Mouse (Mus musculus): ENCODE data around the gene Sdc4. TPM values are rescaled to one million over a fixed set of nuclear protein-coding genes. Genes with fewer than 3 reads are reported as not detected.

The Sdc4 gene
- polyA plus RNA-seq, 1 experiment from 2014 or later = 48.0 TPM

GRCm38 (mm10) chr2:164386953-164387352 lies 56.7 kb downstream of the Sdc4 start:
- Histone ChIP-seq H3K9me3 (replicated peaks; ENCODE audit: control insufficient read depth, low read length) (no peaks in the 10 kb centered on the region), H3K27ac (ENCODE audit: low read length) (no peak overlapping the region), H3K27me3 (ENCODE audit: control insufficient read depth, insufficient read depth, low read length) (peaks cover 22% of the 10 kb centered on the region), H3K4me2 (ENCODE audit: low read depth, low read length) (no peak overlapping the region), H3K4me3 (ENCODE audit: low read length) (no peak overlapping the region), H3K36me3 (ENCODE audit: control insufficient read depth, insufficient read depth) (no peaks in the 10 kb centered on the region), H3K9ac (ENCODE audit: low read length) (no peak overlapping the region), H3K4me1 (ENCODE audit: control insufficient read depth, insufficient read depth, low read length) (0 out of 2 replicates have a peak, but pooled peaks cover 2% of the 10 kb centered on the region)
- 13% methylated on average over 8 of the region's 8 CpGs for WGBS
- no peak for ATAC-seq (replicated peaks; ENCODE audit: extremely low read depth, insufficient read depth, low FRiP score)

- Histone ChIP-seq H3K4me1 (ENCODE audit: control insufficient read depth, insufficient read depth, low read length) (0 out of 2 replicates have a peak, but pooled peaks cover 2% of the 10 kb centered on the region), H3K4me2 (ENCODE audit: low read depth, low read length) (no peak overlapping the region; the same call in 1 of the 2 replicates), H3K9ac (ENCODE audit: low read length) (no peak overlapping the region), H3K36me3 (ENCODE audit: control insufficient read depth, insufficient read depth) (no peaks in the 10 kb centered on the region), H3K9me3 (replicated peaks; ENCODE audit: control insufficient read depth, low read length) (no peaks in the 10 kb centered on the region; the same call in 1 of the 2 replicates), H3K27me3 (ENCODE audit: control insufficient read depth, insufficient read depth, low read length) (peaks cover 21% of the 10 kb centered on the region), H3K4me3 (ENCODE audit: low read length) (no peak overlapping the region), H3K27ac (ENCODE audit: low read length) (no peak overlapping the region)
- 19% methylated on average over 18 of the region's 18 CpGs for WGBS
- ATAC-seq (replicated peaks; ENCODE audit: extremely low read depth, insufficient read depth, low FRiP score) = peak; percentile 50
Measured at GRCm38 (mm10) chr2:164385927-164386763, 57.5 kb downstream of the Sdc4 start.

GRCm38 (mm10) chr2:164383656-164384399 lies 59.9 kb downstream of the Sdc4 start:
- Histone ChIP-seq H3K9me3 (replicated peaks; ENCODE audit: control insufficient read depth, low read length) (no peaks in the 10 kb centered on the region; the same call in 1 of the 2 replicates), H3K9ac (ENCODE audit: low read length) (no peak overlapping the region), H3K4me2 (ENCODE audit: low read depth, low read length) (no peak overlapping the region), H3K27ac (ENCODE audit: low read length) (no peak overlapping the region), H3K4me3 (ENCODE audit: low read length) (no peak overlapping the region), H3K4me1 (ENCODE audit: control insufficient read depth, insufficient read depth, low read length) (no peaks in the 10 kb centered on the region), H3K36me3 (ENCODE audit: control insufficient read depth, insufficient read depth) (no peaks in the 10 kb centered on the region), H3K27me3 (ENCODE audit: control insufficient read depth, insufficient read depth, low read length) (peaks cover 11% of the 10 kb centered on the region)
- 50% methylated on average over 11 of the region's 11 CpGs for WGBS
- ATAC-seq (replicated peaks; ENCODE audit: extremely low read depth, insufficient read depth, low FRiP score) = no peak

- Histone ChIP-seq H3K27ac (ENCODE audit: low read length) (no peak overlapping the region), H3K4me3 (ENCODE audit: low read length) (no peak overlapping the region), H3K4me1 (ENCODE audit: control insufficient read depth, insufficient read depth, low read length) (no peaks in the 10 kb centered on the region), H3K9ac (ENCODE audit: low read length) (no peak overlapping the region), H3K4me2 (ENCODE audit: low read depth, low read length) (no peak overlapping the region), H3K36me3 (ENCODE audit: control insufficient read depth, insufficient read depth) (no peaks in the 10 kb centered on the region), H3K27me3 (ENCODE audit: control insufficient read depth, insufficient read depth, low read length) (peaks cover 3% of the 10 kb centered on the region; the same call in 1 of the 2 replicates), H3K9me3 (replicated peaks; ENCODE audit: control insufficient read depth, low read length) (no peaks in the 10 kb centered on the region; the same call in 1 of the 2 replicates)
- no peak for ATAC-seq (replicated peaks; ENCODE audit: extremely low read depth, insufficient read depth, low FRiP score)
- 69% methylated on average over 3 of the region's 3 CpGs for WGBS
Measured at GRCm38 (mm10) chr2:164382971-164383370, 60.7 kb downstream of the Sdc4 start.

- WGBS = 75% methylated on average over 8 of the region's 8 CpGs
- ATAC-seq (replicated peaks; ENCODE audit: extremely low read depth, insufficient read depth, low FRiP score) = no peak
- H3K9ac ChIP-seq (ENCODE audit: low read length) = no peak overlapping the region
Measured at GRCm38 (mm10) chr2:164381726-164382125, 62.0 kb downstream of the Sdc4 start.

GRCm38 (mm10) chr2:164377478-164378426 lies 65.9 kb downstream of the Sdc4 start:
- Histone ChIP-seq H3K27me3 (ENCODE audit: control insufficient read depth, insufficient read depth, low read length) (no peaks in the 10 kb centered on the region), H3K9ac (ENCODE audit: low read length) (no peak overlapping the region), H3K4me2 (ENCODE audit: low read depth, low read length) (no peak overlapping the region), H3K4me3 (ENCODE audit: low read length) (no peak overlapping the region), H3K4me1 (ENCODE audit: control insufficient read depth, insufficient read depth, low read length) (no peaks in the 10 kb centered on the region), H3K36me3 (ENCODE audit: control insufficient read depth, insufficient read depth) (no peaks in the 10 kb centered on the region), H3K9me3 (replicated peaks; ENCODE audit: control insufficient read depth, low read length) (no peaks in the 10 kb centered on the region; the same call in 1 of the 2 replicates), H3K27ac (ENCODE audit: low read length) (no peak overlapping the region)
- no peak for ATAC-seq (replicated peaks; ENCODE audit: extremely low read depth, insufficient read depth, low FRiP score)
- 76% methylated on average over 15 of the region's 15 CpGs for WGBS

More at GRCm38 (mm10) chr2:164381726-164382125, 62.0 kb downstream of the Sdc4 start:
- H3K36me3 ChIP-seq (ENCODE audit: control insufficient read depth, insufficient read depth) = no peaks in the 10 kb centered on the region
- no peaks in the 10 kb centered on the region for H3K27me3 ChIP-seq (ENCODE audit: control insufficient read depth, insufficient read depth, low read length)
- no peaks in the 10 kb centered on the region; the same call in 1 of the 2 replicates for H3K9me3 ChIP-seq (replicated peaks; ENCODE audit: control insufficient read depth, low read length)
- H3K4me2 ChIP-seq (ENCODE audit: low read depth, low read length) = no peak overlapping the region
- no peak overlapping the region for H3K4me3 ChIP-seq (ENCODE audit: low read length)
- H3K27ac ChIP-seq (ENCODE audit: low read length) = no peak overlapping the region
- H3K4me1 ChIP-seq (ENCODE audit: control insufficient read depth, insufficient read depth, low read length) = no peaks in the 10 kb centered on the region

Other genes with a start within 250 kb of the Sdc4 start
- not detected in 2 replicates for gene Wfdc15a, start 243.8 kb downstream of the Sdc4 start, polyA plus RNA-seq (2015; fragmentation: Nextera tagmentation; extraction: Ambion mirVana)
- gene Wfdc15b, start 222.2 kb downstream of the Sdc4 start, polyA plus RNA-seq (2015; fragmentation: Nextera tagmentation; extraction: Ambion mirVana) = 0.32 TPM in 1 of 2 replicates, not detected in the other
- gene Svs2, start 205.4 kb downstream of the Sdc4 start, polyA plus RNA-seq (2015; fragmentation: Nextera tagmentation; extraction: Ambion mirVana) = not detected in 2 replicates
- gene Svs3b, start 187.2 kb downstream of the Sdc4 start, polyA plus RNA-seq (2015; fragmentation: Nextera tagmentation; extraction: Ambion mirVana) = not detected in 2 replicates
- gene Svs4, start 165.4 kb downstream of the Sdc4 start, polyA plus RNA-seq (2015; fragmentation: Nextera tagmentation; extraction: Ambion mirVana) = not detected in 2 replicates
- gene Svs3a, start 154.6 kb downstream of the Sdc4 start, polyA plus RNA-seq (2015; fragmentation: Nextera tagmentation; extraction: Ambion mirVana) = not detected in 2 replicates
- gene Svs6, start 127.1 kb downstream of the Sdc4 start, polyA plus RNA-seq (2015; fragmentation: Nextera tagmentation; extraction: Ambion mirVana) = not detected in 2 replicates
- not detected in 2 replicates for gene Svs5, start 111.1 kb downstream of the Sdc4 start, polyA plus RNA-seq (2015; fragmentation: Nextera tagmentation; extraction: Ambion mirVana)
- 0.60 and 1.4 TPM in 2 replicates for gene Slpi, start 54.8 kb downstream of the Sdc4 start, polyA plus RNA-seq (2015; fragmentation: Nextera tagmentation; extraction: Ambion mirVana)
- gene Rbpjl, start 40.7 kb downstream of the Sdc4 start, polyA plus RNA-seq (2015; fragmentation: Nextera tagmentation; extraction: Ambion mirVana) = 0.49 and 1.7 TPM in 2 replicates
- 7.2 and 8.9 TPM in 2 replicates for gene Matn4, start 38.7 kb downstream of the Sdc4 start, polyA plus RNA-seq (2015; fragmentation: Nextera tagmentation; extraction: Ambion mirVana)
- 33.4 and 41.7 TPM in 2 replicates for gene Sys1, start 13.1 kb upstream of the Sdc4 start, polyA plus RNA-seq (2015; fragmentation: Nextera tagmentation; extraction: Ambion mirVana)
- 11.6 and 12.1 TPM in 2 replicates for gene Gm20458, start 17.1 kb upstream of the Sdc4 start, polyA plus RNA-seq (2015; fragmentation: Nextera tagmentation; extraction: Ambion mirVana)
- gene Trp53tg5, start 29.8 kb upstream of the Sdc4 start, polyA plus RNA-seq (2015; fragmentation: Nextera tagmentation; extraction: Ambion mirVana) = not detected in 2 replicates
- gene Dbndd2, start 42.2 kb upstream of the Sdc4 start, polyA plus RNA-seq (2015; fragmentation: Nextera tagmentation; extraction: Ambion mirVana) = 10.6 and 16.4 TPM in 2 replicates
- 45.3 and 46.2 TPM in 2 replicates for gene Pigt, start 53.6 kb upstream of the Sdc4 start, polyA plus RNA-seq (2015; fragmentation: Nextera tagmentation; extraction: Ambion mirVana)
- 21.3 and 50.0 TPM in 2 replicates for gene Wfdc2, start 118.5 kb upstream of the Sdc4 start, polyA plus RNA-seq (2015; fragmentation: Nextera tagmentation; extraction: Ambion mirVana)
- gene Spint3, start 129.6 kb upstream of the Sdc4 start, polyA plus RNA-seq (2015; fragmentation: Nextera tagmentation; extraction: Ambion mirVana) = not detected in 2 replicates
- gene Wfdc6a, start 141.6 kb upstream of the Sdc4 start, polyA plus RNA-seq (2015; fragmentation: Nextera tagmentation; extraction: Ambion mirVana) = 0.19 and 0.30 TPM in 2 replicates
- not detected in 2 replicates for gene Eppin, start 149.7 kb upstream of the Sdc4 start, polyA plus RNA-seq (2015; fragmentation: Nextera tagmentation; extraction: Ambion mirVana)
- not detected in 2 replicates for gene Wfdc6b, start 169.6 kb upstream of the Sdc4 start, polyA plus RNA-seq (2015; fragmentation: Nextera tagmentation; extraction: Ambion mirVana)
- gene Wfdc8, start 169.7 kb upstream of the Sdc4 start, polyA plus RNA-seq (2015; fragmentation: Nextera tagmentation; extraction: Ambion mirVana) = not detected in 2 replicates
- gene Wfdc16, start 194.9 kb upstream of the Sdc4 start, polyA plus RNA-seq (2015; fragmentation: Nextera tagmentation; extraction: Ambion mirVana) = not detected in 2 replicates
- gene Wfdc10, start 212.2 kb upstream of the Sdc4 start, polyA plus RNA-seq (2015; fragmentation: Nextera tagmentation; extraction: Ambion mirVana) = 0.35 TPM in 1 of 2 replicates, not detected in the other
- gene Wfdc9, start 212.7 kb upstream of the Sdc4 start, polyA plus RNA-seq (2015; fragmentation: Nextera tagmentation; extraction: Ambion mirVana) = not detected in 2 replicates
- gene Wfdc11, start 230.2 kb upstream of the Sdc4 start, polyA plus RNA-seq (2015; fragmentation: Nextera tagmentation; extraction: Ambion mirVana) = not detected in 2 replicates
- gene Wfdc13, start 241.2 kb upstream of the Sdc4 start, polyA plus RNA-seq (2015; fragmentation: Nextera tagmentation; extraction: Ambion mirVana) = 0.35 TPM in 1 of 2 replicates, not detected in the other

Measured in heart, embryonic 16.5 days (tissue).